Mouse (Mus musculus): Measurements from ENCODE around the gene Saysd1. TPM values are rescaled to one million over a fixed set of nuclear protein-coding genes. Genes with fewer than 3 reads are reported as not detected.

The Saysd1 gene
- polyA plus RNA-seq, 1 experiment from 2014 or later, result 11.4 TPM

DNA sequence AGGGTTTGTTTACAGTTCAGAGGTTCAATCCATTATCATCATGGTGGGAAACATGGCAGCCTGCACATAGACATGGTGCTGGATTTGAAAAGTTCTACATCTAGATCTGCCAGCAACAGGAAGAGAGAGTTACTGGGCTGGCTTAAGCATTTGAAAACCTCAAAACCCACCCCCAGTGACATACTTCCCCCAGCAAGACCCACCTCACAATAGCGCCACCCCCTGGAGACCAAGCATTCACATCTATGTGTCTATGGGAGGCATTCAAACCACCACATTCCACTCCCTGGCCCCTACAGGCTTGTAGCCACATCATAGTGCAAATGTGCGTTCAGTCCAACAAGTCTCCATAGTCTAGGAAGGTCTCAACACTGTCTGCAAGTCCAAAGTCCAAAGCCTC, 70.0 kb downstream of the Saysd1 start:
- Histone ChIP-seq H3K9ac (ENCODE audit: low read length) (no peak overlapping the region), H3K4me1 (ENCODE audit: control insufficient read depth, insufficient read depth, low read length) (no peaks in the 10 kb centered on the region), H3K27ac (replicated peaks; ENCODE audit: low read depth, low read length) (no peak overlapping the region), H3K4me3 (ENCODE audit: low read depth, low read length) (no peak overlapping the region), H3K36me3 (ENCODE audit: control insufficient read depth, insufficient read depth, low read length) (no peaks in the 10 kb centered on the region), H3K9me3 (ENCODE audit: control insufficient read depth, low read length) (no peaks in the 10 kb centered on the region), H3K27me3 (ENCODE audit: control insufficient read depth, insufficient read depth, low read length) (no peaks in the 10 kb centered on the region), H3K4me2 (ENCODE audit: low read depth, severe bottlenecking) (no peak overlapping the region)
- DNase-seq (ENCODE audit: low spot score) (no peak), ATAC-seq (ENCODE audit: insufficient number of reproducible peaks, low FRiP score, low TSS enrichment, low read depth) (no peak)
- WGBS, result 97% methylated on average over 2 of the region's 2 CpGs

DNA sequence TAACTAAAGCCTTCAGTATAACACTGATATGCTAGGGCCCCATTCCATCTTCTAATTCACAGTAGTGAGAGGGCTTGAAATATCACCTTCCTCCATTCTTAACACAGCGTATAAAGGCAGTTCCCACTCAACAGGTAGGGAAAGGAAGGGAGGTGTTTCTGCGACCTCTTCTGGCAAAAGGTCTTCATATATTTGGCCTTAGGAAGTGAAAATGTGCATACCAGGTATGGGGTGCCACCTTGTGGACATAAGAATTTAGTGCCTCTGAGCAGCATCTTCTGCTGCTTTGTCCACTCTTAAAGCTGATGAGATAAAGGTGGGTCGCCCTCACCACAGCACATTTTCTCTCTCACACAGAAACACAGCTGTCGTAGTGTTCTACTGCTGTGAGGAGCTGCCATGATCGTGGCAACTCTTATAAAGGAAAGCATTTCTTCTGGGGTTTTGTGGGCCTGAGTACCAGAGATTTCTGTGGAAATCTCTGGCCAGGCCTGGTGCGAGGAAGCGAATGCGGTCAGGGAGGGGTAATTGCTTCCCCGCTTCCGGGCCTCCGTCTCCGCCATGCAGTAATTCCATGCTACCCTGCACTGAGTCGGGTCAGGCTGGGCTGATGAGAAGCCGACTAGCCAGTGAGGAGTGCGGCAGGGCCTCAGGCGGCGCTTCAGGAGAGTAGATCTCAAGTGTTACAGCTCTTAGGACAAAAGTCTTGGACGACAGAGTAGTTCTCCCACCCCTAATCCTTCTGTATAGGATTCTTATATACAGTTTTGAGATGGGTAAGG, 70.8 kb downstream of the Saysd1 start:
- ATAC-seq (ENCODE audit: insufficient number of reproducible peaks, low FRiP score, low TSS enrichment, low read depth), result peak; percentile 73; the same call in 1 of the 2 replicates
- H3K9me3 ChIP-seq (ENCODE audit: control insufficient read depth, low read length), result no peaks in the 10 kb centered on the region
- no peaks in the 10 kb centered on the region for H3K4me1 ChIP-seq (ENCODE audit: control insufficient read depth, insufficient read depth, low read length)
- WGBS, result 33% methylated on average over 18 of the region's 18 CpGs
- H3K27me3 ChIP-seq (ENCODE audit: control insufficient read depth, insufficient read depth, low read length), result no peaks in the 10 kb centered on the region
- peak; percentile 73 for DNase-seq (ENCODE audit: low spot score)
- no peaks in the 10 kb centered on the region for H3K36me3 ChIP-seq (ENCODE audit: control insufficient read depth, insufficient read depth, low read length)
- H3K9ac ChIP-seq (ENCODE audit: low read length), result no peak overlapping the region; the same call in 1 of the 2 replicates
- H3K4me3 ChIP-seq (ENCODE audit: low read depth, low read length), result no peak overlapping the region
- H3K4me2 ChIP-seq (ENCODE audit: low read depth, severe bottlenecking), result no peak overlapping the region
- H3K27ac ChIP-seq (replicated peaks; ENCODE audit: low read depth, low read length), result no peak overlapping the region

DNA sequence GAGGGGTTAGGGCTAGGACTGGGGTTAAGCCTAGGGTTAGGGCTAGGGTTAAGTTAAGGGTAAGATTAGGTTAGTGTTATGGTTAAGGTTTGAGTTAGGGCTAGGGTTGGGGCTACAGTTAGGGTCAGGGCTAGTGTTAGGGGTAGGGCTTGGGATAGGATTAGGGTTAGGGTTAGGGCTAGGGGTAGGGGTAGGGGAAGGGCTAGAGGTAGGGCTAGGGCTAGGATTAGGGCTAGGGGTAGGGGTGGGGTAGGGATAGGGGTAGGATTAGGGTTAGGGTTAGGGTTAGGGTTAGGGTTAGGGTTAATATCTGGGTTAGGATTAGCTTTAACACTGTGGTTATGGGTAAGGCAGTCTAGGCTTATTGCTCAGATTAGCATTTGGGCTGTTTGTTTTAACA, 73.6 kb downstream of the Saysd1 start:
- Histone ChIP-seq H3K9ac (ENCODE audit: low read length) (no peak overlapping the region), H3K9me3 (ENCODE audit: control insufficient read depth, low read length) (no peaks in the 10 kb centered on the region), H3K27me3 (ENCODE audit: control insufficient read depth, insufficient read depth, low read length) (no peaks in the 10 kb centered on the region), H3K4me1 (ENCODE audit: control insufficient read depth, insufficient read depth, low read length) (no peaks in the 10 kb centered on the region), H3K4me3 (ENCODE audit: low read depth, low read length) (no peak overlapping the region), H3K27ac (replicated peaks; ENCODE audit: low read depth, low read length) (no peak overlapping the region), H3K36me3 (ENCODE audit: control insufficient read depth, insufficient read depth, low read length) (no peaks in the 10 kb centered on the region), H3K4me2 (ENCODE audit: low read depth, severe bottlenecking) (no peak overlapping the region)
- DNase-seq (ENCODE audit: low spot score), result no peak
- ATAC-seq (ENCODE audit: insufficient number of reproducible peaks, low FRiP score, low TSS enrichment, low read depth), result no peak

DNA sequence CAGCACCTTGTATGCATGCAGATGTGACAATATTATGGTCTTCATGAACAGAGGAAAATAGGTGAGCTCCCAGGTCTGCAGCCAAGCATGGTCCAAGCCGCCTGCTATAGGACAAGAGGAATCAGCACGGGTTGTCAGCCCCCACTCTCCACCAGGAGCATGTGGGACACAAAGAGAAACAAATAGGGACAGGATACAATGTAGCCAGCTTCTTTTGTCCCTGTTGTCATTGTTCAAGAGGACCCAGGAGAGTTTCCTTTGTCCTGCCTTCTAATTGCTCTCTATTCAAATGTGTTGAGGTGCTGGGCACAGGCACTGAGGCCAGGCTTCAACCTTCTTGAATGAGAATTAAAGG, 89.9 kb downstream of the Saysd1 start:
- DNase-seq (ENCODE audit: low spot score), result no peak

DNA sequence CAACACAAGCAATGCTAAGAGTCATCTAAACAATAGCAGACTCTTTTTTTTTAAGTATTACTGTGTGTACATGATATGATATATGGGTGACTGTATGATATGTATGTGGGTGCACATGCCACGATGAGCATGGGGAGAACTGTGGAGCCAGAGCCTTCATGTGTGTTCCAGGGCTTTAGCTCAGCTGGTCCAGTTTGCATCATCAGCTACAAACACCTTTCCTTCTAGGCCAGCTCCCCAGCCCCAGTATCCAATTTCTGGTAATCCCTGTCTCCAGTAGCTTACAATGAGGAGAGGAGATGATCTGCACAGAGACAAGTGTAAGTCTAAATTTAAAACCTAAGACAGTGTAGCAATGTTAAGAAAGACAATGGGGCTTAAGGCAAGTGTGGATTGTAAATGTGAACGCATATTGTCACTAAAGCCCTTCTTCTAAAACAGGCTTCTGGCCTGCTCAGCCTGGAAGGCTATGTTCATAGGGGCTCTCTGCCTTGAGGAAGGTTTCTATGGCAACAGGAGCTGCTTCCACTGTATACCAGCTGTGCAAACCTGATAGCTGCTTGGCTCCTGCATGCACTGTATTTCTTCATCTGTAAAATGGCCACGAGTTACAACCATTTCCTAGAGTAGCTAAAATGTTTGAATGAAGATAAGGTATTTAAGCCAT, 90.4 kb downstream of the Saysd1 start:
- no peak overlapping the region for H3K4me3 ChIP-seq (ENCODE audit: low read depth, low read length)
- no peaks in the 10 kb centered on the region for H3K9me3 ChIP-seq (ENCODE audit: control insufficient read depth, low read length)
- H3K27ac ChIP-seq (replicated peaks; ENCODE audit: low read depth, low read length), result no peak overlapping the region
- H3K4me2 ChIP-seq (ENCODE audit: low read depth, severe bottlenecking), result no peak overlapping the region
- DNase-seq (ENCODE audit: low spot score) (no peak), ATAC-seq (ENCODE audit: insufficient number of reproducible peaks, low FRiP score, low TSS enrichment, low read depth) (no peak)
- H3K27me3 ChIP-seq (ENCODE audit: control insufficient read depth, insufficient read depth, low read length), result no peaks in the 10 kb centered on the region
- no peak overlapping the region for H3K9ac ChIP-seq (ENCODE audit: low read length)
- H3K4me1 ChIP-seq (ENCODE audit: control insufficient read depth, insufficient read depth, low read length), result no peaks in the 10 kb centered on the region
- H3K36me3 ChIP-seq (ENCODE audit: control insufficient read depth, insufficient read depth, low read length), result no peaks in the 10 kb centered on the region
- WGBS, result 66% methylated on average over 3 of the region's 3 CpGs

More for the DNA sequence above, 89.9 kb downstream of the Saysd1 start:
- Histone ChIP-seq H3K9me3 (ENCODE audit: control insufficient read depth, low read length) (no peaks in the 10 kb centered on the region), H3K27ac (replicated peaks; ENCODE audit: low read depth, low read length) (no peak overlapping the region), H3K4me3 (ENCODE audit: low read depth, low read length) (no peak overlapping the region), H3K27me3 (ENCODE audit: control insufficient read depth, insufficient read depth, low read length) (no peaks in the 10 kb centered on the region), H3K4me1 (ENCODE audit: control insufficient read depth, insufficient read depth, low read length) (no peaks in the 10 kb centered on the region), H3K4me2 (ENCODE audit: low read depth, severe bottlenecking) (no peak overlapping the region), H3K9ac (ENCODE audit: low read length) (no peak overlapping the region), H3K36me3 (ENCODE audit: control insufficient read depth, insufficient read depth, low read length) (no peaks in the 10 kb centered on the region)
- 53% methylated on average over 2 of the region's 2 CpGs for WGBS
- no peak for ATAC-seq (ENCODE audit: insufficient number of reproducible peaks, low FRiP score, low TSS enrichment, low read depth)

DNA sequence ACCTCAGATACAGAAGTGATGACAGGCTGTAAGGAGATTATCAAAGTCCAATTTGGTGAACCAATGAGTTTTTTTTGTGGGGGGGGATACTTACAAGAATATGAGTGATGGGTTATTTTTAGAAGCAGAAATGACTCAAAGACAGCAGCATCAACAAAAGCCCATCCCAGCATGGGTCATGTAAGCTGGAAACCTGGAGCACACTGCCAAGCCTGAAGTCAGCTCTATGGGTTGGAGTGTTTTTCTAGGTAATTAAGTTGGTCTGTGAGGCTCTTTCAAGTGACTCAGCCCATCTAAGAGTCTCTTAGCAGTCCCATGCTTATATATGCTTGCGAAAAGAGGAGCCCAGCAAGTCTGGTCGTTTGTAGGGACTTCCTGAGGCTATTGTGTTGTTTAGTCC, 91.0 kb downstream of the Saysd1 start:
- Histone ChIP-seq H3K36me3 (ENCODE audit: control insufficient read depth, insufficient read depth, low read length) (no peaks in the 10 kb centered on the region), H3K27ac (replicated peaks; ENCODE audit: low read depth, low read length) (no peak overlapping the region), H3K9ac (ENCODE audit: low read length) (no peak overlapping the region), H3K4me2 (ENCODE audit: low read depth, severe bottlenecking) (no peak overlapping the region), H3K27me3 (ENCODE audit: control insufficient read depth, insufficient read depth, low read length) (no peaks in the 10 kb centered on the region), H3K4me1 (ENCODE audit: control insufficient read depth, insufficient read depth, low read length) (no peaks in the 10 kb centered on the region), H3K9me3 (ENCODE audit: control insufficient read depth, low read length) (no peaks in the 10 kb centered on the region), H3K4me3 (ENCODE audit: low read depth, low read length) (no peak overlapping the region)
- ATAC-seq (ENCODE audit: insufficient number of reproducible peaks, low FRiP score, low TSS enrichment, low read depth) (no peak), DNase-seq (ENCODE audit: low spot score) (no peak)
- WGBS, result 55% methylated on average over 2 of the region's 2 CpGs

DNA sequence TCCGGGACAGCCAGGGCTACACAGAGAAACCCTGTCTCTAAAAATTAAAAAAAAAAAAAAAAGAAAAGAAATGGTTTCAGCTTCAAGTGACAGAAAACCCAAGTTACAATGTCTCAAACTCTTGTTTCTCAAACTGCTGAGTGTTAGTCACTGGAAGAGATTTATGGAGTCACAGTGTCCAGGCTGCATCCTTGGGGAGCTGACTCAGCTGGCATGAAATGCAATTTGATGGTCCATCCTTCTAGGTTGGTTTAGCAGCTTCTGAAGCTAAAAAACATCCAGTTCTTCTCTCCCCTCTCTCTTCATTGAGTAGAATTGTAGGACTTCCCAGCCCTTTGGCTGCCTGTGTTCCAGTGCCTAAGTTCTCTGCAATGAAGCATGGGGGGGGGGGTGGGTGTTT, 94.3 kb downstream of the Saysd1 start:
- H3K36me3 ChIP-seq (ENCODE audit: control insufficient read depth, insufficient read depth, low read length), result no peaks in the 10 kb centered on the region
- no peak overlapping the region for H3K9ac ChIP-seq (ENCODE audit: low read length)
- H3K27me3 ChIP-seq (ENCODE audit: control insufficient read depth, insufficient read depth, low read length), result no peaks in the 10 kb centered on the region
- 100% methylated on average over 1 of the region's 1 CpGs for WGBS
- H3K4me3 ChIP-seq (ENCODE audit: low read depth, low read length), result no peak overlapping the region
- H3K4me2 ChIP-seq (ENCODE audit: low read depth, severe bottlenecking), result no peak overlapping the region
- no peaks in the 10 kb centered on the region for H3K4me1 ChIP-seq (ENCODE audit: control insufficient read depth, insufficient read depth, low read length)
- ATAC-seq (ENCODE audit: insufficient number of reproducible peaks, low FRiP score, low TSS enrichment, low read depth), result no peak
- H3K27ac ChIP-seq (replicated peaks; ENCODE audit: low read depth, low read length), result no peak overlapping the region
- no peak for DNase-seq (ENCODE audit: low spot score)
- H3K9me3 ChIP-seq (ENCODE audit: control insufficient read depth, low read length), result no peaks in the 10 kb centered on the region

DNA sequence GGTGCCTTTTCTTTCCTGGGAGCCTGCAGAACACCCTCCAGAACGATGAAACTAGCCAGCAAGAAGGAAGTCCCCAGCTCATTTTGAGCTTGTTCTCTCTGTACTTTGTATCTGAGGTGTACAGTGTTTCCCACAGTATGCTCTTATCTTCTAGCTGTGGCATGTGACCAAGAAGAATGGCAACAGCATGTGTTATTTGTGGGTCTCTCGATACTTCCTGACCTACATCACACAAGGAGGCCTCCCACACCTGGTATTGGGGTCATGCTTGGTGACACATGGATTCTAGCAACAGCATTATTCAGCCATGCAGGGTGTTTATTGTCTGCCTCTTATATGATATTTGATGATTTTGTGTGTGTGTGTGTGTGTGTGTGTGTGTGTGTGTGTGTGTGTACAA, 96.5 kb downstream of the Saysd1 start:
- H3K27ac ChIP-seq (replicated peaks; ENCODE audit: low read depth, low read length), result no peak overlapping the region

More for the DNA sequence above, 96.5 kb downstream of the Saysd1 start:
- Histone ChIP-seq H3K9ac (ENCODE audit: low read length) (no peak overlapping the region), H3K4me2 (ENCODE audit: low read depth, severe bottlenecking) (no peak overlapping the region), H3K4me3 (ENCODE audit: low read depth, low read length) (no peak overlapping the region), H3K4me1 (ENCODE audit: control insufficient read depth, insufficient read depth, low read length) (no peaks in the 10 kb centered on the region), H3K9me3 (ENCODE audit: control insufficient read depth, low read length) (no peaks in the 10 kb centered on the region), H3K36me3 (ENCODE audit: control insufficient read depth, insufficient read depth, low read length) (no peaks in the 10 kb centered on the region), H3K27me3 (ENCODE audit: control insufficient read depth, insufficient read depth, low read length) (no peaks in the 10 kb centered on the region)
- 79% methylated on average over 2 of the region's 2 CpGs for WGBS
- DNase-seq (ENCODE audit: low spot score), result no peak
- no peak for ATAC-seq (ENCODE audit: insufficient number of reproducible peaks, low FRiP score, low TSS enrichment, low read depth)

All from limb, embryonic 11.5 days (tissue).